Mouse (Mus musculus): ENCODE measurements at regions not wholly inside any gene's neighbourhood (a gene's known extent, or its start where the extent isn't known, plus 50 kb on each side); places are given as distances from the start of the nearest gene placed in this dataset.

GRCm38 (mm10) chr16:55522283-55522682 lies 224.5 kb upstream of the Zpld1 start:
- TF ChIP-seq CTCF (IDR thresholded peaks at IDR 0.05; ENCODE audit: low read depth) (no peak), EP300 (optimal IDR thresholded peaks at IDR 0.05) (no peak)
